Mouse (Mus musculus) frontal cortex, postnatal 10 days (tissue): Measurements from ENCODE around the gene Lama2.
"Not testable (repeated sequence)": the region's sequence is repeated elsewhere in the genome, so short reads cannot be mapped to it uniquely, and the experiment has no call there.

Experiments used
- DNase-seq, 2 experiments: peaks; one replicate each; pipeline ENCODE4 v3.0.0; 2022; ENCODE audit warnings: low spot score in 2 of 2, mixed read lengths in 1 of 2

Lama2 gene

GRCm38 (mm10) chr10:27012804-27013365, 606.7 kb downstream of the Lama2 start:
- DNase-seq = no peak

GRCm38 (mm10) chr10:27007364-27007763, 612.2 kb downstream of the Lama2 start:
- no peak for DNase-seq

- DNase-seq = no peak
Measured at GRCm38 (mm10) chr10:27005716-27006115, 613.8 kb downstream of the Lama2 start.

GRCm38 (mm10) chr10:27001554-27002178, 617.9 kb downstream of the Lama2 start:
- DNase-seq = no peak

- no peak for DNase-seq
Measured at GRCm38 (mm10) chr10:26996684-26997083, 622.9 kb downstream of the Lama2 start.

- no peak for DNase-seq
Measured at GRCm38 (mm10) chr10:26995987-26996386, 623.6 kb downstream of the Lama2 start.

GRCm38 (mm10) chr10:26995182-26995975, 624.2 kb downstream of the Lama2 start:
- peak; percentile 11 to 49 for DNase-seq

GRCm38 (mm10) chr10:26993971-26994761, 625.4 kb downstream of the Lama2 start:
- no peak for DNase-seq

GRCm38 (mm10) chr10:26985451-26985850, 634.1 kb downstream of the Lama2 start:
- no peak for DNase-seq

- not testable (repeated sequence) for DNase-seq
Measured at GRCm38 (mm10) chr10:26984082-26984481, 635.5 kb downstream of the Lama2 start.

- no peak for DNase-seq
Measured at GRCm38 (mm10) chr10:26983583-26983982, 636.0 kb downstream of the Lama2 start.

- DNase-seq = no peak
Measured at GRCm38 (mm10) chr10:26982621-26983020, 636.9 kb downstream of the Lama2 start.

- DNase-seq = no peak
Measured at GRCm38 (mm10) chr10:26975372-26975771, 644.2 kb downstream of the Lama2 start.

GRCm38 (mm10) chr10:26974224-26974623, 645.3 kb downstream of the Lama2 start:
- no peak for DNase-seq

- DNase-seq = no peak
Measured at GRCm38 (mm10) chr10:26973575-26973974, 646.0 kb downstream of the Lama2 start.

GRCm38 (mm10) chr10:26958513-26958912, 661.0 kb downstream of the Lama2 start:
- DNase-seq = no peak

- DNase-seq = no peak
Measured at GRCm38 (mm10) chr10:26950448-26950847, 669.1 kb downstream of the Lama2 start.

GRCm38 (mm10) chr10:26949667-26950066, 669.9 kb downstream of the Lama2 start:
- DNase-seq = no peak

GRCm38 (mm10) chr10:26948331-26948730, 671.2 kb downstream of the Lama2 start:
- no peak for DNase-seq

- no peak for DNase-seq
Measured at GRCm38 (mm10) chr10:26939549-26939948, 680.0 kb downstream of the Lama2 start.

- DNase-seq = not testable (repeated sequence)
Measured at GRCm38 (mm10) chr10:26938464-26938863, 681.1 kb downstream of the Lama2 start.

- DNase-seq = not testable (repeated sequence)
Measured at GRCm38 (mm10) chr10:26936056-26936455, 683.5 kb downstream of the Lama2 start.
